Mouse (Mus musculus) CH12.LX (cell line): ENCODE results near the gene Phactr1. TPM values are rescaled to one million over a fixed set of nuclear protein-coding genes. Genes with fewer than 3 reads are reported as not detected.

Experiments
- DNase-seq: peaks from one replicate; pipeline ENCODE4 v3.0.0-alpha.2; 2013; ENCODE audit errors: extremely low read depth
- H3K27ac ChIP-seq: 2 replicates; pipeline ENCODE4 v1.5.1; 2012; ENCODE audit warnings: low read depth, mild to moderate bottlenecking, control low read depth, moderate library complexity; ENCODE audit not compliant: insufficient read depth
- H3K27me3 ChIP-seq: replicated peaks from 2 replicates; pipeline ENCODE3; 2012; ENCODE audit warnings: inconsistent platforms
- H3K36me3 ChIP-seq, 2 experiments: replicated peaks in 1 of 2; 2 replicates each; pipeline versions ENCODE3 to v1.6.1; 2012; ENCODE audit warnings: inconsistent platforms in 1 of 2, low read length in 1 of 2, mild to moderate bottlenecking in 1 of 2, mixed read lengths in 1 of 2, moderate library complexity in 1 of 2; ENCODE audit not compliant: control insufficient read depth in 1 of 2, insufficient read depth in 1 of 2
- H3K4me1 ChIP-seq, 2 experiments: 2 replicates each; pipeline ENCODE4 v1.6.1; 2012; ENCODE audit warnings: inconsistent platforms in 1 of 2, moderate library complexity in 1 of 2; ENCODE audit not compliant: insufficient read depth in 2 of 2, control insufficient read depth in 1 of 2
- H3K4me2 ChIP-seq: 2 replicates; pipeline ENCODE4 v1.6.1; 2012; ENCODE audit warnings: low read depth, mild to moderate bottlenecking, control low read depth; ENCODE audit not compliant: poor library complexity, insufficient read depth, severe bottlenecking
- H3K4me3 ChIP-seq, 3 experiments: fragments of 150-350 bp in 1 of 3; sonication (generic) in 1 of 3; replicated peaks in 1 of 3; 2 replicates each; pipeline versions ENCODE3 to v1.5.1; 2011 to 2012; ENCODE audit warnings: low read depth in 2 of 3, low read length in 2 of 3, mild to moderate bottlenecking in 2 of 3, moderate library complexity in 2 of 3, control low read depth in 1 of 3, improper control_type of control experiment in 1 of 3, inconsistent platforms in 1 of 3, mixed read lengths in 1 of 3; ENCODE audit not compliant: poor library complexity in 1 of 3
- H3K79me2 ChIP-seq: replicated peaks from 2 replicates; pipeline ENCODE4 v1.6.1; 2012; ENCODE audit warnings: mild to moderate bottlenecking, moderate library complexity; ENCODE audit not compliant: control insufficient read depth, poor library complexity, insufficient read depth, severe bottlenecking; ENCODE audit errors: extremely low read depth
- H3K9ac ChIP-seq: 2 replicates; pipeline ENCODE4 v1.6.1; 2012; ENCODE audit warnings: low read depth, mild to moderate bottlenecking, control low read depth, moderate library complexity; ENCODE audit not compliant: insufficient read depth
- H3K9me3 ChIP-seq: replicated peaks from 2 replicates; pipeline ENCODE3; 2012; ENCODE audit warnings: low read length, inconsistent platforms, mixed read lengths
- BHLHE40 ChIP-seq: IDR thresholded peaks from 2 replicates; pipeline ENCODE4 v1.6.1; 2011; ENCODE audit warnings: mild to moderate bottlenecking, low read depth, low read length, improper control_type of control experiment
- CHD1 ChIP-seq: IDR thresholded peaks from 2 replicates; pipeline ENCODE4 v1.6.1; 2012; ENCODE audit warnings: low read depth, low read length, improper control_type of control experiment, inconsistent platforms
- CHD2 ChIP-seq: IDR thresholded peaks from 2 replicates; pipeline ENCODE4 v1.6.1; 2011; ENCODE audit warnings: low read length, improper control_type of control experiment
- CTCF ChIP-seq, 2 experiments: IDR thresholded peaks in 1 of 2; conservative IDR thresholded peaks in 1 of 2; 2 replicates each; pipeline ENCODE4 v1.5.1; 2011 to 2012; ENCODE audit warnings: low read depth in 2 of 2, low read length in 2 of 2, improper control_type of control experiment in 1 of 2, inconsistent platforms in 1 of 2, mild to moderate bottlenecking in 1 of 2, moderate library complexity in 1 of 2
- ELF1 ChIP-seq: IDR thresholded peaks from 2 replicates; pipeline ENCODE4 v1.6.1; 2014; ENCODE audit warnings: low read depth, mild to moderate bottlenecking, inconsistent platforms, low read length, improper control_type of control experiment
- EP300 ChIP-seq: IDR thresholded peaks from 2 replicates; pipeline ENCODE4 v1.6.1; 2011; ENCODE audit warnings: low read length, improper control_type of control experiment
- IRF4 ChIP-seq: IDR thresholded peaks from 2 replicates; pipeline ENCODE4 v1.6.1; 2014; ENCODE audit warnings: low read depth, mild to moderate bottlenecking, inconsistent platforms, low read length, improper control_type of control experiment
- KAT2A ChIP-seq: IDR thresholded peaks from 2 replicates; pipeline ENCODE4 v1.6.1; 2012; ENCODE audit warnings: low read length, improper control_type of control experiment, inconsistent platforms; ENCODE audit not compliant: insufficient replicate concordance
- MAFK ChIP-seq: IDR thresholded peaks from 2 replicates; pipeline ENCODE4 v1.6.1; 2011; ENCODE audit warnings: low read length, improper control_type of control experiment; ENCODE audit not compliant: insufficient replicate concordance
- MAX ChIP-seq: IDR thresholded peaks from 2 replicates; pipeline ENCODE4 v1.6.1; 2011; ENCODE audit warnings: low read length, improper control_type of control experiment
- MAZ ChIP-seq: IDR thresholded peaks from 2 replicates; pipeline ENCODE4 v1.6.1; 2012; ENCODE audit warnings: low read depth, mild to moderate bottlenecking, inconsistent platforms, low read length, improper control_type of control experiment, moderate library complexity
- MEF2A ChIP-seq: IDR thresholded peaks from 2 replicates; pipeline ENCODE4 v1.6.1; 2014; ENCODE audit warnings: low read depth, mild to moderate bottlenecking, inconsistent platforms, low read length, improper control_type of control experiment, borderline replicate concordance
- MXI1 ChIP-seq: IDR thresholded peaks from 2 replicates; pipeline ENCODE4 v1.6.1; 2011; ENCODE audit warnings: mild to moderate bottlenecking, low read depth, low read length, improper control_type of control experiment
- PAX5 ChIP-seq: IDR thresholded peaks from 2 replicates; pipeline ENCODE4 v1.6.1; 2012; ENCODE audit warnings: low read length, inconsistent platforms, mixed read lengths
- POLR2A ChIP-seq: IDR thresholded peaks from 2 replicates; pipeline ENCODE4 v1.6.1; 2011; ENCODE audit warnings: low read depth, mild to moderate bottlenecking, improper control_type of control experiment, low read length
- POLR2AphosphoS2 ChIP-seq: IDR thresholded peaks from 2 replicates; pipeline ENCODE4 v1.6.1; 2011; ENCODE audit warnings: low read depth, low read length, improper control_type of control experiment
- SIN3A ChIP-seq: IDR thresholded peaks from 2 replicates; pipeline ENCODE4 v1.6.1; 2012; ENCODE audit warnings: low read length, improper control_type of control experiment, inconsistent platforms
- TCF12 ChIP-seq: IDR thresholded peaks from 2 replicates; pipeline ENCODE4 v1.6.1; 2014; ENCODE audit warnings: low read depth, mild to moderate bottlenecking, inconsistent platforms, low read length, improper control_type of control experiment
- USF1 ChIP-seq: IDR thresholded peaks from 2 replicates; pipeline ENCODE4 v1.6.1; 2014; ENCODE audit warnings: low read depth, mild to moderate bottlenecking, inconsistent platforms, low read length, improper control_type of control experiment
- USF2 ChIP-seq: conservative IDR thresholded peaks from 2 replicates; pipeline ENCODE4 v1.6.1; 2011; ENCODE audit warnings: low read depth, low read length, improper control_type of control experiment
- ZNF384 ChIP-seq: IDR thresholded peaks from 2 replicates; pipeline ENCODE4 v1.6.1; 2012; ENCODE audit warnings: low read depth, low read length, improper control_type of control experiment, inconsistent platforms
- dilution Hi-C: fragments of 300-500 bp; cut with MboI; formaldehyde crosslinking; loops from 2 replicates; pipeline ENCODE4 v1.14.3; 2020; ENCODE audit warnings: low sequenced_read_pairs; ENCODE audit not compliant: extremely low pct_unique_long_range_greater_than_20kb, extremely low pct_ligation_motif_present
- in situ Hi-C: fragments of 300-500 bp; cut with MboI; formaldehyde crosslinking; loops from 3 replicates; pipeline ENCODE4 v1.14.3; 2019; ENCODE audit warnings: low sequenced_read_pairs, low pct_ligation_motif_present, low pct_unique_long_range_greater_than_20kb, mixed read lengths
- polyA plus RNA-seq: library from polyadenylated mRNA; unstranded; fragments of >175 nt; gene quantifications from 2 replicates; pipeline ENCODE4 v1.2.1, GENCODE M21; 2012; ENCODE audit warnings: low read depth; ENCODE audit not compliant: insufficient read length
- total RNA-seq, 2 experiments: library from RNA; depleted of rRNA; stranded (reverse); fragments of 300-350 nt in 1 of 2; fragments of >200 nt in 1 of 2; gene quantifications; 2 replicates each; pipeline ENCODE4 v1.2.3; 2012 to 2014

The Phactr1 gene
- total and polyA plus RNA-seq, 3 experiments: 2.0 to 6.1 (median 3.1) TPM

GRCm38 (mm10) chr13:42774040-42774439 is 93.6 kb downstream of the Phactr1 start:
- dilution Hi-C loops: no loop called here
- H3K79me2 ChIP-seq: no peaks in the 10 kb centered on the region
- no peak overlapping the region for H3K4me2 ChIP-seq
- no peaks in the 10 kb centered on the region for H3K9me3 ChIP-seq
- H3K27me3 ChIP-seq: no peaks in the 10 kb centered on the region
- DNase-seq: no peak
- no peak overlapping the region for H3K27ac ChIP-seq
- no peak overlapping the region for H3K4me3 ChIP-seq
- in situ Hi-C loops: no loop called here
- H3K4me1 ChIP-seq: peaks cover 0 to 16% of the 10 kb centered on the region in 2 experiments; a peak in 2 of 4 replicates
- H3K9ac ChIP-seq: no peak overlapping the region
- TF ChIP-seq MAFK (no peak), MAX (no peak), USF2 (no peak), POLR2A (no peak), CHD1 (no peak), USF1 (no peak), TCF12 (no peak)
- TF ChIP-seq, all 38 proteins: peak for 0
- no peaks in the 10 kb centered on the region for H3K36me3 ChIP-seq

DNA sequence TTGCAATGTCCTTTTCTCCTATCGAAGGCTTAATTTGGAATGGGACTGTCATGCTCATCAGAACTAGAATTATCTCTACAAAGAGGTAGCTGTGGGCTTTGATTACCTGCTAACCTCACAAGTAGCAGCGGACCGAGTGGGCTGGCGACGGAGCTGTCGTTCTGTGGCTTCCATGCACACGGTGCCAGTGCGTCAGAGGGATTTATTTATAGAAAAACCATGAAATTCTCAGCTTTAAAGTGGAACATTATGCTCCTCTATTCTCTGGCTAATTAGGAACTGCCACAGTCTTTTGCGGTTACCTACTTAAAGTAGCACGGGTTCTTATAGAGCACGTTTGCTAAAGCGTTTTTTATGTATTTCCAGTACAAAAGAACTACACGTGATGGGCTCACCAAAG is 101.7 kb downstream of the Phactr1 start:
- no peak for DNase-seq
- no peak overlapping the region for H3K4me3 ChIP-seq
- no peak overlapping the region for H3K27ac ChIP-seq
- no peaks in the 10 kb centered on the region for H3K36me3 ChIP-seq
- H3K9ac ChIP-seq: no peak overlapping the region
- in situ Hi-C loops: loop anchor here (25.0 kb wide), 1 partner anchor 170 kb away; no protein-coding TSS in a partner anchor
- dilution Hi-C loops: no loop called here
- no peaks in the 10 kb centered on the region for H3K79me2 ChIP-seq
- no peaks in the 10 kb centered on the region for H3K4me1 ChIP-seq
- H3K4me2 ChIP-seq: no peak overlapping the region
- no peaks in the 10 kb centered on the region for H3K9me3 ChIP-seq
- no peak for TF ChIP-seq CHD2
- no peak for TF ChIP-seq MXI1
- TF ChIP-seq MAZ: no peak
- no peak for TF ChIP-seq IRF4
- TF ChIP-seq POLR2AphosphoS2: no peak
- no peak for TF ChIP-seq SIN3A
- no peak for TF ChIP-seq CHD1
- TF ChIP-seq POLR2A: no peak
- no peak for TF ChIP-seq PAX5
- no peak for TF ChIP-seq MEF2A
- no peak for TF ChIP-seq TCF12
- TF ChIP-seq ELF1: no peak
- no peak for TF ChIP-seq EP300
- TF ChIP-seq BHLHE40: no peak
- TF ChIP-seq KAT2A: no peak
- TF ChIP-seq ZNF384: no peak
- no peak for TF ChIP-seq CTCF (conservative IDR thresholded peaks at IDR 0.05 in 1 of 2, IDR thresholded peaks at IDR 0.05 in 1 of 2; ENCODE audit: low read depth in 2 of 2, low read length in 2 of 2)
- peaks cover 13% of the 10 kb centered on the region for H3K27me3 ChIP-seq
